Mouse (Mus musculus) inflammation-experienced regulatory T-cells, adult 6 months (primary cell): ENCODE data around the gene Dusp1. TPM values are rescaled to one million over a fixed set of nuclear protein-coding genes. Genes with fewer than 3 reads are reported as not detected.

ENCODE experiments used
- ATAC-seq: one replicate; pipeline ENCODE4 v1.8.0; 2017
- polyA plus RNA-seq, 3 experiments: library from polyadenylated mRNA; unstranded; fragments of 100-300 nt; shearing (Covaris generic); gene quantifications; one replicate each; pipeline ENCODE4 v1.2.1; 2017

Gene Dusp1
- polyA plus RNA-seq, 3 experiments from 2014 or later: 31.4 to 56.0 (median 32.0) TPM

DNA sequence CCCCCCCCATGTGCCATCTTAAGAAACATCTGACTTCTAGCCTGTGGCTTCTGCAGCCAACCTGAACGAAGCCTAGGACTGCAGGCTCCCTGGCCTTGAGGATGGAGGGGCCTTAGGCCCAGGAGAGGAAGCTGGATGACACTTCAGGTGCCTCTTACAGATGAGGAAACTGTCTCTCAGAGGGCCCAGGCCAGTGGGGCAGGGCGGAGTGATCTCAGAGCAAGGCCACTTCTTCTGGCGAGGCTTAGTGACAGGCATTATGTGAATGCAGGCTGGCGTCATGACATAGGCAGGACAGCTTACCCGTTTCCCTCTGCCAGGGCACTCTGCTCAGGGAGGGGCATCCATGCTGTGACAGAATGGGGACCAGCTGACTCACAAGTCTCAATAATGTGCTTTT, 60.1 kb downstream of the Dusp1 start:
- no peak for ATAC-seq

GRCm38 (mm10) chr17:26498626-26499025, 63.3 kb downstream of the Dusp1 start:
- no peak for ATAC-seq

DNA sequence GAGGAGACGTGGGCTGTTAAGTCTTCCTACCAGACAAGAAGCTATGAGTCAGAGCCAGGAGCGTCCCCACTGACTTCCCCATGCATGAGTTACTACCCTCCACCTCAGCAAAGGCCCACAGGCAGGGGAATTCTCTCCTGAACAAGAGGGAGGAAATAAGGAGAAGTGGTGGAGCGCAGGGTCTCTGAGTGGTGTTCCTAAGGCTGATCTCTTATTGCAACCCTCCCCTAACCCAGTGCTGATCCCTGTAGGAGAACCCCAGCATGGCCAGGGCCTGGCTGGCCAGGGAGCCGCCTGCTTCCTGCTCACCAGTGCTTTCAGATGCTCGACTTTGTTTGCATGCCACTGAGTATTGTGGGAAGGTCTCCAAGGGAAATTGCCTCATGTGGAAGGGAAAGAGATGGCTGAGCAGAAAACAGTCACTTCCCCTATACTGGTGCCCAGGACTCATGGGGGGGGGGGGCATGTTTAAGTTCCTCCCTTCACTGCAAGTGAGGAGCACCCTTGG, 64.5 kb downstream of the Dusp1 start:
- ATAC-seq: no peak

DNA sequence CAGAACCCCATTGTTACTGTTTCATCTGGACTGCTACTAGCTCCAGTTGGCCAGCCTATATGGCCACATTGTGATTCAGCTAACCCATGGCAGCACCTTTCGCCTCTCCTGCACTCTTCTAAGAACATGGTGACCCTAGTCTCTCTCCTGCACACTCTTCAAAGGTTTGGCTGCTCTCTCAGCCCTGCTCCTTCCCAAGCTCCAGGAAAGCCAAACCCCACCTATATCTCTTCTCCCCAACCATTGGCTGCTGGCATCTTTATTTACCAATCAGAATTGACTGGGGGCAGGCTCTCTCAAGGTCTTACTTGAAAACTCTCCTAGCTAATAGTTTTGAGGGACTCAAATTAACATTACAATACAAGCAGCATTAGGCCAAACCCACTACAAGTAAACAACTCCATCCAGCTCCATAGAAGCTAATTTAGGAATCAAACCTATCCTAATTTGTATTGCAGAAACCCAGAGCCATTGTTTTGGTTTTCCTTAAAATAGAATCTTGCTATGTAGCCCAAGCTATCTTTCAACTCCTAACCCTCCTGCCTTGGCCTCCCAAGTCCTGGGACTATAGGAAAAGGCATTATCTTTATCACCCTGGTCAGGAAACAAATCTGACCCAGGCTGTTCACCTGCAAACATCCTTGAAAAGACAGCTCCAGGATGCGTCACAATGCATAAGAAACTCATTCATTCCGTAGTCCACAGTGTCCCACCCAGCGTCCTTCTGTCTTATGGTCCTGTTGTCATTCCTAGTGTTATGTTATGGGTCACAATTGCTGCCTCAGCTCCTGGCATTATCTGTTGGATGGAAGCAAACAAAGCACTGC, 67.1 kb downstream of the Dusp1 start:
- ATAC-seq: no peak

DNA sequence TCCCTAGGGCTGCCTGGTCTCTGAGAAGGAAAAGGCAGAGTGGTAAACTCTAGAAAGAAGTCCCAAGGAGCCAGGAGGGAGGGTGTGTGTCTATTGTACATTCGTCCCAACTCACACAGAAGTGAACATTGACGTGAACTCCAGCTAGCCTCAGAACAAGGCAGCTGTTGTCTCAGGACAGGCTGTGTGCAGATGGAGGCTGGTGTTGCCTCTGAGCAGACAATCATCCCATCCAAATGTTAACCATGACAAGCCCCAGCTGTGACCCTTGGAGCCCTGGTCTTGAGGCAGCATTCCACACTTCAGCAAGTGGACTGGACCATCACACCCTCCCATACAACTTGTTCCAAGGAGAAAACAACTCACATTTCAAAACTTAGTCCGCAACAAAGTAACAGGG, 69.7 kb downstream of the Dusp1 start:
- ATAC-seq: no peak

GRCm38 (mm10) chr17:26490910-26491309, 71.0 kb downstream of the Dusp1 start:
- no peak for ATAC-seq

- ATAC-seq: no peak
These were observed 71.9 kb downstream of the Dusp1 start for GRCm38 (mm10) chr17:26490072-26490471.

DNA sequence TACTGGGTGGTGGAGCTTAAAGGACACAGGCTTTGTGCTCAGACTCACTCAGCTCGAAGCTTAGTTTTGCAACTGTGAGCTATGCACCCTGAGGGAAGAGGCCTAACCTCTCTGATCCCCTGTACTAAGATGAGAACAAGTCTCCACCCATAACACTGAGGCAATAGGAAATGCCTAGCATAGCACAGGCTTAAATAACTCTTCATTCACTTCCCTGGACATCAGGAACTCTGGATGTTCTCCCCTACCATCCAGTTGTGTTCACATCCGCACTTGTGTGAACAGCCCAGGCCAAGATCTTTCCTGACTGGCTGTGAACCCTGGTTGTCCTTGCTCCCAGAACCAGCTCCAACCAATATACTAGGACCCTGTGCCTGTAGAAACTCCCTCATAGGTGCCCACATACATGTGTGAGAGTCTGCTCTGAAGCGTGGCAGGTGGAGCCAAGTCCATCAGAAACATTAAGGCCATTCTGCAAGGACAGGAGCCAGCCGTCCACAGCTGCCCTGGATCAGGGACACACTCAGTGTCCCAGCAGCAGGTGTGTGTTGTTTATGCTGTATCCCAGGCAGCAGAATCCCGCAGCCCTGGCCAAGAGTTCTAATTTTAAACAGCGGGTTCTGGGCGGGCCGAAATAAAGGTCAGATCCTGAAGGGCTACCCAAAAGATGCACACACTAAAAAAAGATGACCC, 73.1 kb downstream of the Dusp1 start:
- ATAC-seq: no peak

DNA sequence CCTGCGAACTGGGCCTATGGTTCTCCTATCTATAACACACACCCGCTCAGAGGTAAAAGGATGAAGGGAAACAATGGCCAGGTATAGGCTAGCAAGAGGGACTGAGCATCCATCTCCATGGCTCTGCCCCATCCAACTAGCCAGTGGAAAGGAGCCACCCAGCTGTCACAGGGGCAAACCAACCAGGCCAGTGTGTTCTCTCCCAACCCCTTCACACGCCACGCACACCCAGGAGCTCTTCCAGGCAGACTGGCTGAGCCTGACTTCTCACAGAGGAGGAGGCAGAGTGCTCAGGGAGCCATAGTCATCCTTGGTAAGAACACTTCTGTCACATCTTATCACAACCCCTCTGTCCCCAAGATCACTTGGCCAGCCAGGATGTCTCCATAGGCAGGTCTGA, 74.0 kb downstream of the Dusp1 start:
- no peak for ATAC-seq

- ATAC-seq: no peak
These were observed 74.7 kb downstream of the Dusp1 start for GRCm38 (mm10) chr17:26487266-26487665.

GRCm38 (mm10) chr17:26484626-26485421, 77.1 kb downstream of the Dusp1 start:
- ATAC-seq: no peak

GRCm38 (mm10) chr17:26480956-26481355, 81.0 kb downstream of the Dusp1 start:
- ATAC-seq: no peak

DNA sequence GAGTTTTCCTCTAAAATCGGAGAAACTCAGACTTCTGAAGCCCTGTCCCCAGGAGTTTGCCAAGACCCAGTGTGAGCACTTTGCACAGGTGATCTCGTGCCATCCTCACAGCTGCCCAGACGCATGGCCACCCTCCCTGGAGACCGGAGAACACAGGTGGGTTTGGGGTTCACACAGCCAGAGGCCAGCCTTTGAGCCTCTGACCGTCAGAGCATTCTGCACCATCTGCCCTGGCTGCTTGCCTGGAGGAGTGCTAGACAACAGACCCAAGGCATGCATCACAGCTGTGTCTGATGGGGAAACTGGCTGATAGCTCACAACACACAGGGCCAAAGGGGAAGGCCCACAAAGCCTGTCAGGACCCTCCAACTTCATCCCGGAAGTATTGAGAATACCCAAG, 82.3 kb downstream of the Dusp1 start:
- ATAC-seq: no peak

GRCm38 (mm10) chr17:26478672-26479071, 83.3 kb downstream of the Dusp1 start:
- ATAC-seq: no peak

GRCm38 (mm10) chr17:26476871-26477270, 85.1 kb downstream of the Dusp1 start:
- ATAC-seq: no peak

GRCm38 (mm10) chr17:26468102-26468894, 93.6 kb downstream of the Dusp1 start:
- no peak for ATAC-seq

DNA sequence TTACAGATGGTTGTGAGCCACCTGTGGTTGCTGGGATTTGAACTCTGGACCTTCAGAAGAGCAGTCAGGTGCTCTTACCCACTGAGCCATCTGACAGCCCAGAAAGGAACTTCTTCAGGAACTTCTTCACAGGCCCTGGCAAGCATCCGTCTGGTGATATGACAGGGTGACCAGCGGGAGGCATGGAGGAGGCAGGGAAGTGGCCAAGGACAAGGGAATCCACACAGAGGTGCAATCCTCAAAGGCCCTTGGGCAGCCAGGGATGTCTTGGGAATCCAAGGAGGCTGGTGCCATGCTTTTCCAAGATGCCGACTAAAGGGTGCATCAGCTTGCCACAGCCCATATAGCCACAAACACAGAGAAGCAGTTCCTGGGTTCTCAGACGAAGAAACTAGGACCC, 94.3 kb downstream of the Dusp1 start:
- ATAC-seq: no peak

DNA sequence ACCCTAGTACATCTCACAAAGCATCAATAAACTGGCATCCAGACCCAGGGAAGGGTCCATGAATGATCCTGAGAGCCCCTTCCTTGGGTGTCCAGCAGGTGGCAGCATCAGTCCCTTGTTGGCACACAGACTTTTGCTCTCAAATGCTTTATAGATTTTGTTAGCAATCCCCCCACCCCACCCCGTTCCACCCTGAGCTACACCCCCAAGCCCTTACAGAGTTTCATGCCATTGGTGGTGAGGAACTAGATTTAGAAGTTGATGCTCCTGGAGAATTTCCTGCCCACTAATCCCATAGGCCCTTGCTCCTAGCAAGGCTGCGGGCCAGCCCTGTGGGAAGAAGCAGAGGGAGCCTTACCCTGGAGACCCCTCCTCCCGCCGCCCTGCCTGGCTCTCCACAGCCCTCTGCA, 95.2 kb downstream of the Dusp1 start:
- no peak for ATAC-seq

- no peak for ATAC-seq
These were observed 97.0 kb downstream of the Dusp1 start for GRCm38 (mm10) chr17:26464972-26465371.

- ATAC-seq: no peak
These were observed 97.4 kb downstream of the Dusp1 start for GRCm38 (mm10) chr17:26464481-26464880.

- ATAC-seq: no peak
These were observed 97.9 kb downstream of the Dusp1 start for GRCm38 (mm10) chr17:26463984-26464383.

DNA sequence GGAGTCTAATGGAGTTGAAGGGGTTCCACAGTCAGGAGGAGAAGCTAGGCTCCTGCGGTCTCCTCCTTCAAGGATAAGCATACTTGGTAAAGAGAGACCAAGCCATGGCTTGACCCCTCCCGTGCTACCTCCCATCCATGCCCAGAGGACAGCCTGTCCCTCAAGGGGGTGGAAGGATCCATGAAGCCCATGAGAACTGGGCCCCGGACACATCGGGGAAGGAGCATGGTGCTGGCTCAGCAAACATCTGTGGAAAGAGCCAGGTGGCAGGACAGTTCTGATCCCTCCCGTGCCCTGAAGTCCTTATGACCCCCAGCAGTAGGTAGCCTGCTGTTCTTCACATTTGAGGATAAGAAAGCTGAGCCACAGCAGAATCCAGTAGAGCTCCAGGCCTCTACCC, 98.5 kb downstream of the Dusp1 start:
- ATAC-seq: no peak
